Mouse (Mus musculus) gastrocnemius, postnatal 4 days (tissue): ENCODE measurements at regions not wholly inside any gene's neighbourhood (a gene's known extent, or its start where the extent isn't known, plus 50 kb on each side); places are given as distances from the start of the nearest gene placed in this dataset.
A peak's percentile ranks its signal among the peaks of the same experiment; 100 is the strongest.

Experiments used
- DNase-seq, 2 experiments: peaks; one replicate each; pipeline ENCODE4 v3.0.0; 2021 to 2022; ENCODE audit warnings: low spot score in 2 of 2, mixed read lengths in 2 of 2

GRCm38 (mm10) chr3:121104571-121105407 is 66.7 kb downstream of the Rwdd3 start:
- DNase-seq: peak; percentile 25 to 62

DNA sequence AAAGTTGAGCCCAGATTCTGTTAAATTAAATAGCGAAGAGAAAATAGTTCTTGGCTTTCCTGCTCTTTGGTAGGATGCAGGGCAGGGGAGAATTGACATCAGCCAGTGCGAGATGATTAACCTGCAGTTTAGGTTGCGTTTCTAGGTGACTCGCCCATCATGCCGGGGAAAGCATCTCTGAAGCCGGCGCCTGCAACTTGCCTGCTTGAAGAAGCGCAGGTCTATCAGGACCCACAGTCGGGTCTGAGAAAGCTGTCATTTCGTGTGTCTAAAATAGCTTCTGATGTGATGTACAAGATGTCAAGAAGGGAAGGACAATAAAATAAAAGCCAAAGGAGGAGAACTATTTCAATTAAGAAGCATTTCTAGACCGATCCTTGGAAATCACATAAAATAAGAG is 68.6 kb downstream of the Rwdd3 start:
- no peak for DNase-seq

DNA sequence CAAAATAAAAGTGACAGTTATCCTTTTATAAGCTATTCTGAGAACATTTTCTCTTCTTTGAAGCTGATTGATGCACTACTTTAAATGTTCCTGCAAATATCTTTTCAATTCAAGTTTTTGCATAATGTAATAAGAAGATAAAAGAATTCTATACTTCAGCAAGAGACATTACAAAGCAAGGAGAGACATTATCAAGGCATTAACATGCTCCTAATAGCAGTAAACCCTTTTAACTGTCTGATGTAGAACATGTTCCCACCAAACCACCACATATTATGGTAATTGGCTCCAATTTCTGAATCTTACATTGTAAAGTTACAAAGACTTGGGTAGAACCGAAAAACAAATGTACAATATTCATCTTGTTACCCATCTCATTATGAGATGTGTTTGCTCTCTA is 69.4 kb downstream of the Rwdd3 start:
- no peak for DNase-seq

GRCm38 (mm10) chr3:121100211-121100860 is 71.2 kb downstream of the Rwdd3 start:
- no peak for DNase-seq

DNA sequence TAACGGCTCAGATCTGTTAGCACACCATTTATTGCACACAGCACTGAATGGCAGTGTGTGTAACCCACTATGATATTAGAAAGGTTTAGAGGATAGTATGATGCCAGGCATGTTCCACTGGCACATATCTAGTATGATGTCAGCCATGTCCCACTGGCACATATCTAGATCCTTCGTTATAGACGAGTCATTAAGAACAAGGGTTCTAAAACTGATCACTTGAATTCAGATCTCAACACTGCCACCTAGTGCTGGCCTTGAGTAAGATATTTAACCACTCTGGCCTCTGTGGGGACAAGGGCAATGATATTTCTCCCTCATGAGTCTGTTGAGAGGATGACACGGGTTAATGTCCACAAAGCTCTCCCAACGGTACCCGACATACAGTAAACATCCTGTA is 78.0 kb downstream of the Rwdd3 start:
- peak in 1 of 2 experiments; percentile 22 for DNase-seq

DNA sequence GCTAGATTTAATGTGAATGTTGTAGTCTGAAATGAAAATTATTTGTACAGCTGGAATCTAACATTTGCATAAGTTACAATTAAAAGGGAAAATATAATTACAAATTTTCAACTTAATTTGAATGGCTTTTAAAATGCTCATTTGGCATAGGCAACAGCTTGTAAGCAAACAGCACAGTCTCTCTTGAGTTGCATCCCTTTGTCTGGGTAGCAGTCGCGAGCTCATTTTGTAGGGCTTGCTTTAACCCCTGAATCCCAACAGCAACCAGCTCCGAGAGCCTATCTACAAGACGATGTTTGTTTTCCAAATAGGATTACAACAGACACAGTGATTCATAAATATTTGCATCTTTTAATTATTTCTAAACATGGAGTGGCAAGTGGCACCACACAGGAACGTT is 82.8 kb downstream of the Rwdd3 start:
- no peak for DNase-seq

- DNase-seq: no peak
Observed at GRCm38 (mm10) chr3:121068676-121069075, 102.8 kb downstream of the Rwdd3 start.

DNA sequence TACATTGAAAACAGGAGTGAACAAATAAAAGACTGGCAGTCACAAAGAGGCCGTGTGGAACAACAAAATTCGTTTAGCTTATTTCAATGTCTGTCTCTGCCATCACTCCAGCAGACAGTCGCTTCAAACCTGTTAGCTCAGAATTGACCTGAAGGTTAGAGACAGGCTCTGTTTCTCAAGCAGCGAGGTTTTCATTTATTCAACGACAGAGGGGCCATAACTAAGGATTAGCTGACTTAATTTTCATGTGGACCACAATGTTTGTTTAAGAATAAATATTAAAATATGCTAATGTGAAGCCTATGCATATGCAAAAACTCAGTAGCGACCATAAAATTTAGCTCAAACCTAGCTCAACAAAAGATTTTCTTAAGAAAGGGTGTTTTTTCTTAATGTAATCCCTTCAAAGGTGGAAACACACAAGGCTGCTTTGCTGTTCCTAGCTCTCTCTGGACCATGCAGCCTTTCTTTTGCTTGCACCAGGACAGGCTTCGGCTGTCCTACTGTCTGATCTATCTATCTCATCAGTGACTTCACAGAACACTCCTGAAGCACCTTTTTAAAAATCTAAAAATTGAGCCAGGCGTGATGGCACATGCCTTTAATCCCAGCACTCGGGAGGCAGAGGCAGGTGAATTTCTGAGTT is 135.5 kb downstream of the Rwdd3 start:
- no peak for DNase-seq

GRCm38 (mm10) chr3:121025546-121026157 is 145.8 kb downstream of the Rwdd3 start:
- no peak for DNase-seq

DNA sequence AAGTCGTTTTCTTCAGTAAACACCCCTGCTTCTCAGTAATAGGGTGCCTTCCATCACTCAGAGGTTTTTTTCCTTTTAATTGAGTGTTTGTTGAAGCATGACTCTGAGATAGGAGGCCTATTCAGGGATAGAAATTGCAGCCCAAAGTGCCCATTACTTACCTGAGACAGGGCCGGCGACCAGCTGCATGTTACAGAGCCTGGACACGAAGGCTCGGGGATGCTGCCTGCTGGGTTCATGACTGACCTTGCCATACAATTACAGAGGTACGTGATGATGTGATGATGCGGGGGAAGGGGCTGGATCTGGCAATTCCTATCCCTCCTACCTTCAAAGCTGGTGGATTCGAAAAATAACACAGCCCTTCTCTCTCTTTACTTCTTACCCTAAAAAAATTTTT is 146.7 kb downstream of the Rwdd3 start:
- no peak for DNase-seq

DNA sequence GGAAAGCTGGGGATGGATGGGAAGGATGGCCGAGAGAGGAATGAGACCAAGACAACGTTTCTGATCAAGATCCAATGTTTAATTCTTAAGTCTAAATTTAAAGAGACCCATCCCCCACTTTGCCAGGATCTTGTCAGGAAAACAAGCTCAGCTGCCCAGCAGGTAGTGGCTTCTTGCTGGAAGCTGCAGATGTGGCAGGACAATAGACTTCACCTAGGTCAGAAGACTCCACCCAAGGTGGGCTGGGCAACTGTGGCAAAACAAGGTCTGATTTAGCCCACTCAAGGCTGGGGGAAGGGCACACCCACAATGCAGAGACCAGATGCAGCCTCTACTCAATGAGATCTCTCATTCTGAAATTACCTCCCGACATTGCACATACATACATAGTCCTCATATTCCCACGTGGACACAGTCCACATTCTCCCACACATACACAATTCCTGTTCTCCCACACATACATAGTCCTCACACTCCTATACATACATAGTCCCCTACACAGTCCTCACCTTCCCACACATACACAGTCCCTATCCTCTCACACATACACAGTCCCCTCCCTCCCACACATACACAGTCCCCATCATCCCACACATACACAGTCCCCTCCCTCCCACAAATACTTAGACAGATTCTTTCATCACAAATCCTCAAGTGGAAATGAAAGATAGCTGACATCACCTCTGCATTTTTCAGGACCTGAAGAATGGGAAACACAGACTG is 150.2 kb downstream of the Rwdd3 start:
- DNase-seq: no peak

- no peak for DNase-seq
Observed at GRCm38 (mm10) chr3:121009223-121009622, 162.3 kb downstream of the Rwdd3 start.

DNA sequence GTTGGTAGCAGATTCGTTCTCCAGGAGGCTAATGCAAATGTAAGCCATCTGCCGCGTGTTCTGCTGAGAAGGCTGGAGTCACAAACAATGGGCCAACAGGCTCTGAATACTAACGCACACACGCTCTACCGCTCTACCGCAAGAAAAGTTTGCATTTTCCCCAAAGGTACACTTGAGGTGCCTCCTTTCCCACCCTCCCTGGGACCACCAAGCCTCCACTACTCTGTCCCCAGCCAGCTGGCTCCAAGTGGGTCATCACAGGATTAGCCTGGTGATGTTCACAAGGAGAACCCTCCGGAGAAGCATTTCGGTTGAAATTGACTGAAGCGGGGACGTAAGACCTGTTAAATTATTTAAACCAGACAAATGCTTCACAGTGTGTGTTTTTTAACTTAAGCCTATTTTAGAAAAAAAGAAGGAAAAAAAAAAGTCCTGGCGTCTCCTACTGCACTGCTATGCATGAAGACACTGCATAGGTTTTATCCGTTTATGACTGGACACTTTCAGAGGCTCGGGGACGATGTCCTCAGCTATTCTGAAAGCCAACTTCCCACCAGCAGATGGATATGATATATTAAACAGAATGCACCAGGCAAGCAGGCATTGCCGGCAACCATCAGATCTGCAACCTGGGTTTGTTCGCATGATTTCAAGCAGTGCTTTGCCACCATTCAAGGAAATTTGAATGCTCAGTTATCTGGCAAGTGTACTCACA is 187.8 kb downstream of the Rwdd3 start:
- DNase-seq: no peak

DNA sequence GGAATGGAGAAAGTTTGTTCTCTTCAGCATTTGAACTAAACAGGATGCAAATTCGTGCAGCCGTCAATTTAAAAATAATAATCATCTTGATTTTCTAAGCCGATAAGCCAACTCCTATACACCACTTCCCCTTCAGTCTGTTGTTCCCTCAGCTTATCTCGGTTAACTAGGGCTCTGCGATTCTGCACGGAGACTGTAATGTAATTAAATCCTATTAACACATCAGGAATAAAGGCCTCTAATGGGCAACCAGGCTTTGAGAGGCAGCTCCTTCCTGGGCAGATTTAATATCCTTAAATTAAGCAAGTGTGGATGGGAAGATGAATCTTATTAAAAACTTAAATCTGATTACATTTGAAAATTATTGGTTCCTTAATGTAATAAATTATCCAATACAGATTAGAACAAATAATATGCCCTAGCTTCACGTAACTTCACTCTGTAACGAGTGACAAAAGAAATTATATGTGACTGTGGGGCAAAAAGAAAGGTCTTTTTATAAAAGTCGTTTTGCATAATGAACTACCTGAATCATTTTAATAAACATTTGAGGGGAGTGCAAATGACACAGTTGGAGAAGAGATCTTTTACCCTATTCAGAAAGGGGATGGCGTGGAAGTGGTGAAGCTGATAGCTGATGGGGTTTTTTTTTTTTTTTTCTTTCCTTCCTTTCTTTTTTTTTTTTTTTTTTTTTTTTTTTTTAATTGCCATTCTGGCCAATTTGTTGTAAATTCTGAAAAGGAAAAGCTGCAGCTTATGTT is 188.5 kb downstream of the Rwdd3 start:
- no peak for DNase-seq

- DNase-seq: no peak
Observed at GRCm38 (mm10) chr3:120982218-120982617, 189.3 kb downstream of the Rwdd3 start.

- DNase-seq: no peak
Observed at GRCm38 (mm10) chr3:120970746-120971466, 200.6 kb downstream of the Rwdd3 start.

- DNase-seq: no peak
Observed at GRCm38 (mm10) chr3:120946906-120947305, 224.6 kb downstream of the Rwdd3 start.

GRCm38 (mm10) chr3:120934401-120934800 is 237.1 kb downstream of the Rwdd3 start:
- DNase-seq: no peak

- DNase-seq: no peak
Observed at GRCm38 (mm10) chr3:120920351-120920750, 251.1 kb downstream of the Rwdd3 start.
